In genomic region chr8:95360181-95361015, GRCm38 (mm10) we compare ENCODE assay signal across 11 mouse cellular contexts. TPM values are rescaled to one million over a fixed set of nuclear protein-coding genes. Genes with fewer than 3 reads are reported as not detected.
DNase-seq lines count a peak whose midpoint lies in the region; ATAC-seq and TF ChIP-seq lines count a peak whose summit lies in the region.
"Had no signal": no experiment of that assay in that cellular context is flagged by ENCODE, and none has a peak within 500 bp of the region (broad histone marks: within the 10 kb centered on the region; RNA-seq: fewer than 3 reads in every experiment).

No protein-coding gene starts in this region.

- WGBS in neural tube, embryonic 13.5 days = 48% methylated on average over 7 of the region's 7 CpGs
- WGBS in liver, embryonic 11.5 days = 22% methylated on average over 7 of the region's 7 CpGs
- 39% methylated on average over 7 of the region's 7 CpGs for WGBS in stomach, postnatal 0 days

- peak; percentile 50 for DNase-seq in adrenal gland, postnatal 10 days
- DNase-seq in adrenal gland, adult 8-10 months = no peak
- no peak for DNase-seq in neural tube, embryonic 10.5 days (ENCODE audit: extremely low spot score, low spot score)
- no peak for DNase-seq in liver, embryonic 11.5 days (ENCODE audit: low spot score)
- no peak for DNase-seq in stomach, postnatal 0 days (ENCODE audit: low spot score)
- DNase-seq in layer of hippocampus, postnatal 14 days (ENCODE audit: low spot score in 2 of 2) = no peak
- DNase-seq in urinary bladder, adult 18-20 months (ENCODE audit: low spot score in 2 of 2) = no peak
- DNase-seq: kidney, postnatal 14 days had no signal

- no peak for TF ChIP-seq CTCF in stomach, postnatal 0 days (IDR thresholded peaks at IDR 0.05; ENCODE audit: low read depth)

- H3K27ac ChIP-seq in neural tube, embryonic 13.5 days (replicated peaks) = peak overlapping the region; percentile 56
- H3K27ac ChIP-seq in liver, embryonic 11.5 days (ENCODE audit: low read depth, low read length) = no peak overlapping the region
- peak overlapping the region; percentile 74 for H3K27ac ChIP-seq in stomach, postnatal 0 days (replicated peaks)
- H3K27ac ChIP-seq: embryonic facial prominence, embryonic 15.5 days; macrophage had no signal

- peaks cover 5% of the 10 kb centered on the region for H3K9me3 ChIP-seq in neural tube, embryonic 13.5 days
- H3K9me3 ChIP-seq in liver, embryonic 11.5 days (ENCODE audit: control insufficient read depth, low read length) = no peaks in the 10 kb centered on the region
- H3K9me3 ChIP-seq in stomach, postnatal 0 days (ENCODE audit: control insufficient read depth, low read length) = no peaks in the 10 kb centered on the region
- H3K9me3 ChIP-seq: embryonic facial prominence, embryonic 15.5 days had no signal

- no peaks in the 10 kb centered on the region for H3K27me3 ChIP-seq in neural tube, embryonic 13.5 days
- H3K27me3 ChIP-seq in liver, embryonic 11.5 days (replicated peaks; ENCODE audit: control insufficient read depth, insufficient read depth, low read length) = 0 out of 2 replicates have a peak, but pooled peaks cover 4% of the 10 kb centered on the region
- no peaks in the 10 kb centered on the region for H3K27me3 ChIP-seq in stomach, postnatal 0 days (ENCODE audit: control insufficient read depth, insufficient read depth, low read length)
- H3K27me3 ChIP-seq: embryonic facial prominence, embryonic 15.5 days had no signal

- peak overlapping the region; percentile 17; the same call in 1 of the 2 replicates for H3K9ac ChIP-seq in neural tube, embryonic 13.5 days
- no peak overlapping the region for H3K9ac ChIP-seq in liver, embryonic 11.5 days (ENCODE audit: low read depth, low read length)
- H3K9ac ChIP-seq in stomach, postnatal 0 days (ENCODE audit: low read length) = 0 out of 2 replicates have a peak overlapping the region, but pooled peaks have one; percentile 4
- H3K9ac ChIP-seq: embryonic facial prominence, embryonic 15.5 days had no signal

- peaks cover 54% of the 10 kb centered on the region for H3K4me1 ChIP-seq in neural tube, embryonic 13.5 days (replicated peaks)
- peaks cover 31% of the 10 kb centered on the region for H3K4me1 ChIP-seq in liver, embryonic 11.5 days (replicated peaks; ENCODE audit: control insufficient read depth, insufficient read depth, low read length)
- H3K4me1 ChIP-seq in stomach, postnatal 0 days (replicated peaks; ENCODE audit: control insufficient read depth, insufficient read depth) = 0 out of 2 replicates have a peak, but pooled peaks cover 6% of the 10 kb centered on the region

- no peak for TF ChIP-seq EP300 in stomach, postnatal 0 days (optimal IDR thresholded peaks at IDR 0.05)

- H3K36me3 ChIP-seq in neural tube, embryonic 13.5 days = no peaks in the 10 kb centered on the region; the same call in 1 of the 2 replicates
- H3K36me3 ChIP-seq in liver, embryonic 11.5 days (ENCODE audit: control insufficient read depth, insufficient read depth, low read length) = no peaks in the 10 kb centered on the region
- H3K36me3 ChIP-seq in stomach, postnatal 0 days (ENCODE audit: control insufficient read depth, insufficient read depth, low read length) = no peaks in the 10 kb centered on the region
- H3K36me3 ChIP-seq: embryonic facial prominence, embryonic 15.5 days had no signal

- 0 out of 2 replicates have a peak, but pooled peaks have one; percentile 6 for ATAC-seq in neural tube, embryonic 13.5 days (ENCODE audit: low read depth)
- ATAC-seq in liver, embryonic 11.5 days (replicated peaks; ENCODE audit: low FRiP score) = peak; percentile 85
- ATAC-seq in stomach, postnatal 0 days (ENCODE audit: low FRiP score, low TSS enrichment) = no peak

- H3K4me3 ChIP-seq in neural tube, embryonic 13.5 days = no peak overlapping the region
- no peak overlapping the region for H3K4me3 ChIP-seq in liver, embryonic 11.5 days (ENCODE audit: low read depth, low read length)
- no peak overlapping the region for H3K4me3 ChIP-seq in stomach, postnatal 0 days (ENCODE audit: low read depth, low read length)
- H3K4me3 ChIP-seq: embryonic facial prominence, embryonic 15.5 days had no signal

- no peak overlapping the region for H3K4me2 ChIP-seq in neural tube, embryonic 13.5 days
- peak overlapping the region; percentile 36 for H3K4me2 ChIP-seq in liver, embryonic 11.5 days
- H3K4me2 ChIP-seq in stomach, postnatal 0 days (replicated peaks; ENCODE audit: low read depth) = no peak overlapping the region
- H3K4me2 ChIP-seq: embryonic facial prominence, embryonic 15.5 days had no signal

RNA-seq across cellular contexts. Expression of gene Mmp15, which starts 8.3 kb away (rescaled TPM):
- 10 to 100 TPM; 23.0 to 32.7 TPM for total RNA-seq in adrenal gland, postnatal 10 days (2021)
- total RNA-seq in adrenal gland, adult 8-10 months (2022) = 1 to 10 TPM; 3.8 to 7.0 (median 4.5) TPM
- polyA plus RNA-seq in neural tube, embryonic 13.5 days (2015; fragmentation: Nextera tagmentation; extraction: Ambion mirVana) = 26.9 and 29.1 TPM in 2 replicates
- polyA plus RNA-seq in liver, embryonic 11.5 days (2014; fragmentation: Nextera tagmentation; extraction: Ambion mirVana) = 4.4 and 5.4 TPM in 2 replicates
- polyA plus RNA-seq in stomach, postnatal 0 days (2015; fragmentation: Nextera tagmentation; extraction: Ambion mirVana) = 19.0 and 21.7 TPM in 2 replicates
- total RNA-seq in layer of hippocampus, postnatal 14 days (2021) = 10 to 100 TPM; 29.8 to 33.8 TPM

RNA-seq across cellular contexts. Expression of gene Usb1, which starts 28.3 kb away (rescaled TPM):
- total RNA-seq in adrenal gland, postnatal 10 days (2021) = 10 to 100 TPM; 18.5 to 20.5 TPM
- 10 to 100 TPM; 16.7 to 24.1 (median 20.2) TPM for total RNA-seq in adrenal gland, adult 8-10 months (2022)
- polyA plus RNA-seq in neural tube, embryonic 13.5 days (2015; fragmentation: Nextera tagmentation; extraction: Ambion mirVana) = 34.3 and 35.5 TPM in 2 replicates
- polyA plus RNA-seq in liver, embryonic 11.5 days (2014; fragmentation: Nextera tagmentation; extraction: Ambion mirVana) = 23.5 and 25.3 TPM in 2 replicates
- polyA plus RNA-seq in stomach, postnatal 0 days (2015; fragmentation: Nextera tagmentation; extraction: Ambion mirVana) = 21.5 and 24.6 TPM in 2 replicates
- 10 to 100 TPM; 16.0 to 18.6 TPM for total RNA-seq in layer of hippocampus, postnatal 14 days (2021)

RNA-seq across cellular contexts. Expression of gene Zfp319, which starts 28.6 kb away (rescaled TPM):
- 10 to 100 TPM; 10.5 to 11.3 TPM for total RNA-seq in adrenal gland, postnatal 10 days (2021)
- total RNA-seq in adrenal gland, adult 8-10 months (2022) = 10 to 100 TPM; 10.6 to 15.1 (median 12.7) TPM
- 15.4 and 16.0 TPM in 2 replicates for polyA plus RNA-seq in neural tube, embryonic 13.5 days (2015; fragmentation: Nextera tagmentation; extraction: Ambion mirVana)
- polyA plus RNA-seq in liver, embryonic 11.5 days (2014; fragmentation: Nextera tagmentation; extraction: Ambion mirVana) = 3.3 and 3.4 TPM in 2 replicates
- 2.5 TPM in 2 replicates for polyA plus RNA-seq in stomach, postnatal 0 days (2015; fragmentation: Nextera tagmentation; extraction: Ambion mirVana)
- total RNA-seq in layer of hippocampus, postnatal 14 days (2021) = 10 to 100 TPM; 15.3 to 16.6 TPM

RNA-seq across cellular contexts. Expression of gene Tepp, which starts 50.0 kb away (rescaled TPM):
- total RNA-seq in adrenal gland, postnatal 10 days (2021) = not detected
- total RNA-seq in adrenal gland, adult 8-10 months (2022) = 1 to 10 TPM; 1.5 to 1.7 (median 1.6) TPM
- polyA plus RNA-seq in neural tube, embryonic 13.5 days (2015; fragmentation: Nextera tagmentation; extraction: Ambion mirVana) = 0.70 TPM in 1 of 2 replicates, not detected in the other
- polyA plus RNA-seq in liver, embryonic 11.5 days (2014; fragmentation: Nextera tagmentation; extraction: Ambion mirVana) = not detected in 2 replicates
- polyA plus RNA-seq in stomach, postnatal 0 days (2015; fragmentation: Nextera tagmentation; extraction: Ambion mirVana) = 0.19 TPM in 1 of 2 replicates, not detected in the other
- under 1 TPM in 1 of 2 experiments, not detected in 1; 0.74 TPM for total RNA-seq in layer of hippocampus, postnatal 14 days (2021)
- polyA plus RNA-seq: macrophage had no signal

RNA-seq across cellular contexts. Expression of gene Cngb1, which starts 54.0 kb away (rescaled TPM):
- total RNA-seq in adrenal gland, postnatal 10 days (2021) = 1 to 10 TPM in 1 of 2 experiments, under 1 TPM in 1; 0.60 to 1.5 TPM
- 1 to 10 TPM in 2 of 4 experiments, under 1 TPM in 2; 0.70 to 1.1 (median 0.95) TPM for total RNA-seq in adrenal gland, adult 8-10 months (2022)
- polyA plus RNA-seq in neural tube, embryonic 13.5 days (2015; fragmentation: Nextera tagmentation; extraction: Ambion mirVana) = 0.39 and 0.82 TPM in 2 replicates
- 0.36 TPM in 1 of 2 replicates, not detected in the other for polyA plus RNA-seq in liver, embryonic 11.5 days (2014; fragmentation: Nextera tagmentation; extraction: Ambion mirVana)
- polyA plus RNA-seq in stomach, postnatal 0 days (2015; fragmentation: Nextera tagmentation; extraction: Ambion mirVana) = 0.69 and 1.1 TPM in 2 replicates
- 1 to 10 TPM in 1 of 2 experiments, under 1 TPM in 1; 0.93 to 1.3 TPM for total RNA-seq in layer of hippocampus, postnatal 14 days (2021)
